Mouse (Mus musculus) forebrain, embryonic 15.5 days (tissue): ENCODE data around the gene Atp8b5. TPM values are rescaled to one million over a fixed set of nuclear protein-coding genes. Genes with fewer than 3 reads are reported as not detected.

Experiments used
- ATAC-seq: fragments of 200-750 bp; cut with Nextera tagmentation; replicated peaks from 2 replicates; pipeline ENCODE4 v1.8.0; 2017; ENCODE audit warnings: mild to moderate bottlenecking, moderate TSS enrichment, moderate library complexity
- H3K27ac ChIP-seq: fragments of 300-500 bp; sonication (generic); replicated peaks from 2 replicates; pipeline ENCODE4 v1.5.1; 2015; ENCODE audit warnings: mild to moderate bottlenecking, inconsistent platforms
- H3K27me3 ChIP-seq: fragments of 300-500 bp; sonication (generic); 2 replicates; pipeline ENCODE4 v1.6.1; 2015; ENCODE audit warnings: inconsistent platforms
- H3K36me3 ChIP-seq: fragments of 300-500 bp; sonication (generic); 2 replicates; pipeline ENCODE4 v1.6.1; 2015; ENCODE audit warnings: mild to moderate bottlenecking, inconsistent platforms
- H3K4me1 ChIP-seq: fragments of 300-500 bp; sonication (generic); 2 replicates; pipeline ENCODE4 v1.6.1; 2015; ENCODE audit warnings: inconsistent platforms
- H3K4me2 ChIP-seq: fragments of 300-500 bp; sonication (generic); replicated peaks from 2 replicates; pipeline ENCODE4 v1.6.1; 2015; ENCODE audit warnings: mild to moderate bottlenecking, inconsistent platforms
- H3K4me3 ChIP-seq: fragments of 300-500 bp; sonication (generic); 2 replicates; pipeline ENCODE4 v1.5.1; 2015; ENCODE audit warnings: mild to moderate bottlenecking, inconsistent platforms
- H3K9ac ChIP-seq: fragments of 300-500 bp; sonication (generic); replicated peaks from 2 replicates; pipeline ENCODE4 v1.6.1; 2015; ENCODE audit warnings: mild to moderate bottlenecking, inconsistent platforms
- H3K9me3 ChIP-seq: fragments of 300-500 bp; sonication (generic); 2 replicates; pipeline ENCODE4 v1.6.1; 2016; ENCODE audit warnings: inconsistent platforms
- WGBS: fragments of 180-500 bp; shearing (Covaris S2); methylation state at CpG from one replicate; pipeline ENCODE4 v1.1.7; 2015; ENCODE audit warnings: mixed read lengths; 5-methylcytosine and 5-hydroxymethylcytosine counted together
- polyA plus RNA-seq: library from polyadenylated mRNA; unstranded; fragments of >200 nt; fragmentation: Nextera tagmentation; extraction: Ambion mirVana; gene quantifications from 2 replicates; pipeline ENCODE4 v1.2.1, GENCODE M21; 2015

The Atp8b5 gene
- polyA plus RNA-seq, 1 experiment from 2014 or later, result 0.98 TPM

GRCm38 (mm10) chr4:43419801-43420281 is 152.9 kb downstream of the Atp8b5 start:
- H3K4me1 ChIP-seq, result no peaks in the 10 kb centered on the region
- 0 out of 2 replicates have a peak, but pooled peaks cover 6% of the 10 kb centered on the region for H3K27me3 ChIP-seq
- H3K36me3 ChIP-seq, result peaks cover 65% of the 10 kb centered on the region
- H3K27ac ChIP-seq, result no peak overlapping the region
- ATAC-seq, result no peak
- no peaks in the 10 kb centered on the region for H3K9me3 ChIP-seq
- H3K9ac ChIP-seq, result no peak overlapping the region
- 78% methylated on average over 9 of the region's 9 CpGs for WGBS
- no peak overlapping the region for H3K4me3 ChIP-seq
- no peak overlapping the region for H3K4me2 ChIP-seq

GRCm38 (mm10) chr4:43420305-43420704 is 153.3 kb downstream of the Atp8b5 start:
- peak; percentile 30 for ATAC-seq
- Histone ChIP-seq H3K4me2 (no peak overlapping the region), H3K9me3 (no peaks in the 10 kb centered on the region), H3K27me3 (0 out of 2 replicates have a peak, but pooled peaks cover 6% of the 10 kb centered on the region), H3K4me1 (no peaks in the 10 kb centered on the region), H3K4me3 (no peak overlapping the region), H3K9ac (no peak overlapping the region), H3K27ac (no peak overlapping the region), H3K36me3 (peaks cover 65% of the 10 kb centered on the region)
- WGBS, result 6% methylated on average over 6 of the region's 6 CpGs

DNA sequence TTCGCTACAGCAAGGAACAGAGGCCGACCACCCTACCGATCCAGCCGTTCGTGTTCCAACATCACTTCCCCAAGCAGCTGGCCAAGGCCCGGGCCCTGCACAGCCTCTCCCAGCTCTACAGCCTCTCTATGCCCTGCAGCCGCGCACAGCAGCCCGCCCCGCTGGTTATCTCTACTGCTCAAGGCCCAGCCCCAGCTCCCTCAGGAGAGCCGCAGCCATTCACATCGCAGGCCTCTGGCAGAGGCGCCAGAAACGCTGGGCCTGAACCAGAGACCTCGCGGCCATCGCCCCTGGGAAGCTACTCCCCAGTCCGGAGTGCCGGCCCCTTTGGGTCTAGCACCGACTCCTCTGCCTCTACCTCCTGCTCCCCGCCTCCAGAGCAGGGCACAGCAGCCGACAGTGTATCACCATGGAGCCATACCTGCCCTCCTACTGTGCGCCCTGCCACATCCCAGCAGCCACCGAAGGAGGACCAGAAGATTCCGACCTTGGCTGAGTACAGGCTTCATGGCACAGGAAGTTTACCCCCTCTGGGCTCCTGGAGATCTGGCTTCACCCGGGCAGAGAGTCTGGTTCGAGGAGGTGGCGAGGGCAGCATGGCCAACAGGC is 154.8 kb downstream of the Atp8b5 start:
- H3K36me3 ChIP-seq, result peaks cover 65% of the 10 kb centered on the region
- no peaks in the 10 kb centered on the region for H3K4me1 ChIP-seq
- peaks cover 13% of the 10 kb centered on the region; the same call in 1 of the 2 replicates for H3K27me3 ChIP-seq
- 80% methylated on average over 28 of the region's 28 CpGs for WGBS
- ATAC-seq, result no peak
- H3K4me2 ChIP-seq, result no peak overlapping the region
- no peak overlapping the region for H3K4me3 ChIP-seq
- no peaks in the 10 kb centered on the region for H3K9me3 ChIP-seq
- H3K27ac ChIP-seq, result no peak overlapping the region
- no peak overlapping the region for H3K9ac ChIP-seq

Other genes starting within 250 kb of the Atp8b5 start
- gene Pigo, start 241.3 kb upstream of the Atp8b5 start, polyA plus RNA-seq, result 23.2 and 23.8 TPM in 2 replicates
- gene Stoml2, start 235.4 kb upstream of the Atp8b5 start, polyA plus RNA-seq, result 259 and 263 TPM in 2 replicates
- gene Fam214b, start 220.9 kb upstream of the Atp8b5 start, polyA plus RNA-seq, result 44.8 and 45.3 TPM in 2 replicates
- gene Unc13b, start 208.2 kb upstream of the Atp8b5 start, polyA plus RNA-seq, result 17.9 and 18.7 TPM in 2 replicates
- gene Rusc2, start 114.8 kb downstream of the Atp8b5 start, polyA plus RNA-seq, result 59.8 and 64.3 TPM in 2 replicates
- 0.65 and 0.70 TPM in 2 replicates for gene Fam166b, start 162.0 kb downstream of the Atp8b5 start, polyA plus RNA-seq
- gene Tesk1, start 174.8 kb downstream of the Atp8b5 start, polyA plus RNA-seq, result 10.7 and 12.5 TPM in 2 replicates
- gene Cd72, start 187.5 kb downstream of the Atp8b5 start, polyA plus RNA-seq, result 4.3 TPM in 2 replicates
- gene Sit1, start 216.6 kb downstream of the Atp8b5 start, polyA plus RNA-seq, result not detected in 2 replicates
- 61.0 and 61.8 TPM in 2 replicates for gene Ccdc107, start 225.7 kb downstream of the Atp8b5 start, polyA plus RNA-seq
- gene Arhgef39, start 232.5 kb downstream of the Atp8b5 start, polyA plus RNA-seq, result 17.5 and 25.3 TPM in 2 replicates
- 0.19 and 0.41 TPM in 2 replicates for gene Car9, start 239.8 kb downstream of the Atp8b5 start, polyA plus RNA-seq